Mouse (Mus musculus) left cerebral cortex, postnatal 14 days (tissue): Measurements from ENCODE around the gene Synj2. TPM values are rescaled to one million over a fixed set of nuclear protein-coding genes. Genes with fewer than 3 reads are reported as not detected.

Source experiments
- DNase-seq, 2 experiments: peaks; one replicate each; pipeline ENCODE4 v3.0.0; 2021 to 2022; ENCODE audit warnings: low spot score in 2 of 2, mixed read lengths in 1 of 2
- intact Hi-C: fragments of 180-260 bp; cut with DNase I; formaldehyde crosslinking; loops from one replicate; pipeline ENCODE4 v1.15.1; 2025
- total RNA-seq, 2 experiments: library from RNA; stranded (reverse); gene quantifications; 2 replicates each; pipeline ENCODE4 v1.2.3; 2021

Synj2 gene
- total RNA-seq, 2 experiments from 2014 or later: 60.1 to 64.4 TPM

DNA sequence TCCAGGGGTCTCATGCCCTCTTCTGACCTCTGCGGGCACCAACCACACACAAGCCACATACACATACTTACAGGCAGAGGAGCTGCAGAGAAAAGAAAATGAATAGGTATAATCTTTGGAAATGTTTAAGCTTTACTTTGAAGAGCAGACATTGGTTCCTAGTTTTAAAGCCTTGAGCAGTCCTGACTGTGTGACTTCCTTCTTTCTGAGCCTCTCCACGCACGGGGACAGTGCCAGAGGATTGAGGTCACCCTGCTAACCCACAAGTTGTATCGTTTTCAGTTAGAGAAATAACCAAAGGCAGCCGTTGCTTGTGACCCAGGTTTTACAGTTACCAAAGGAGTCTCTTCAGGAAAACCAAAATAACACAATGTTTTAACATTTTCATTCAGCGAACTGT is 12.0 kb upstream of the Synj2 start:
- no peak for DNase-seq
- intact Hi-C loops: no loop called here

DNA sequence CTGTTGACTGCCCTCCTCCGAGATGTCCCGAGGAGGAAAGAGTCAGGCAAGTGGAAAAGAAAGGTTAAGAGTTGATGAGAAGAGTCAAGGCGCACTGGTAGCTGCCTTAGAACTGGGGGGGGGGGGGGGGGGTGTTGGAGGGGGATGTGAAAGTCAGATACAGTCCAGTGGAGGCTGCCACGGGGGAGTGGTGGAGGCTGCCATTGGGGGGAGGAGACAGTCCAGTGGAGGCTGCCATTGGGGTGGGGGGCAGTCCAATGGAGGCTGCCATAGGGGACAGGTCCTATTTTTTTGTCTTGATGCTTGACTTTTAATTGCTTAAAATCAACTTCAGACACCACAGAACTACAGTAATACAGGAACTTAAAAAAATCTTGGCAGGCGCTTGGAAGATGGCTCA is 8.9 kb upstream of the Synj2 start:
- intact Hi-C loops: no loop called here
- no peak for DNase-seq

DNA sequence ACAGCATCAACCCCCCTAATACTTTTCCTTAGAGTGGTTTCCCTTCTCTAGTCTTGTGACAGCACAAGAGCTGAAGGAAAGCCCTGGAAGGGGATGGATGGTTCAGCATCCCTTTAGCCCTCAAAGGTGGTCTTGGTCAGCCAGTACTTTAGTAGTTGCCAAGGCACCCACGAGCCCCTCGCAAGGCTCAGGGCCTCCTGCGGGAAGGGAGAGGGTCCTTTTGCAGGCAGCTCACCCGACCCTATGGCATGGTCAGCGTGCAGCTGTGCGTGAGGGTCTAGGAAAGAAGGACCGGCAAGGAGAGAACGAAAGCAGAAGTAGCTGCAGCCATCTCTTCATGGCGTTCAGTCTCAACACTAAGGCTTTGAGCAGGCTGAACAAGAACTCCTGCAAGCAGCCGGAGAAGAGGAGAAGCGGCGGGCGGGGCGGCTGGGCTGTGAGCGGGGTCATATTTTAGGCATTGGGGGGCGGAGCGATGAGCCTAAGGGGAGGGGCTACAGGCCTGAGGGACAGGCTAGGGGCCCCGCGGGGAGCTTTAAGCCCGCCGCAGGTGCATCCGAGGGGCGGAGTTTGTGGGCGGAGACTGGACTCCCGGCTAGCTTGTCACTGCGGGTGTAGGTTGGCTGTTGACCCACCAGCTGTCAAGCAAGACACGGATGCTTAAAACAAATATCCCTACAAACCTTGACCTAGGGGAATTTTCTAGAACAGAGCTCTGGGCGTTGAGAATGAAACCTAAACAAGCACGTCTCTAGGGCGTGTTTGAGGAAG is 6.3 kb upstream of the Synj2 start:
- DNase-seq: peak in 1 of 2 experiments; percentile 46
- intact Hi-C loops: no loop called here

DNA sequence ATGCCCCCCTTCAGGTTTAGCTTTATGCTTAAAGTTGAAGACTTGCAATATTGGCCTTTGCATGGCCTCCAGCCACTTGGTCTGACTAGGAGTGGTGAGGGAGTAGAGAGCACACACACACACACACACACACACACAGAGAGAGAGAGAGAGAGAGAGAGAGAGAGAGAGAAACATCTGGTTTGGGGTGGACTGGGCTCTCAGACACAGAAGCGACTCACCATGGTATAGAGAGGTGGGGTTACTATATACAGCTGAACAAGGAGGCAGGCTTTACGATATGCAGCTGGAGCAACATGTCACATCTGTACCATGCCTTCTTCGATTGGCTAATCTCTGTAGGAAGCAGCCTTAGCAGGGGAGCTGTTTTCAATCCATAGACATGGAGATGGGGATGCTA is 5.4 kb upstream of the Synj2 start:
- intact Hi-C loops: no loop called here
- no peak for DNase-seq

DNA sequence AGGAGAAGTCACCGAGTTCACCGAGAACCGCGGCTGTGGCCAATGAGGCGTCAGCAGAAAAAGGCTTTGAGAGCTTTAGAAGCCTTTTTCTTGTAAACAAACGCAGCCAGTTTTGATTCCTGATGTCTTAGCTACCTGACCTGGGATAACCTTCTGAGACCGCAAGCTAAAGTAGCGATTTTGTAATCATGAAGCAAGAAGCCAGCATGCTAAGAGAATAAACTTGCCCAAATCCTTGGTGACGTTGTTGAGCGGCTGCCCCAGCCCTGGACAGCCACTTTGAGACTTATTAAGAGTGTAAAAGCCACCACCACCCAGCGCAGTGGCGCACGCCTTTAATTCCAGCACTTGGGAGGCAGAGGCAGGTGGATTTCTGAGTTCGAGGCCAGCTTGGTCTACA is 4.8 kb upstream of the Synj2 start:
- no peak for DNase-seq
- intact Hi-C loops: no loop called here

DNA sequence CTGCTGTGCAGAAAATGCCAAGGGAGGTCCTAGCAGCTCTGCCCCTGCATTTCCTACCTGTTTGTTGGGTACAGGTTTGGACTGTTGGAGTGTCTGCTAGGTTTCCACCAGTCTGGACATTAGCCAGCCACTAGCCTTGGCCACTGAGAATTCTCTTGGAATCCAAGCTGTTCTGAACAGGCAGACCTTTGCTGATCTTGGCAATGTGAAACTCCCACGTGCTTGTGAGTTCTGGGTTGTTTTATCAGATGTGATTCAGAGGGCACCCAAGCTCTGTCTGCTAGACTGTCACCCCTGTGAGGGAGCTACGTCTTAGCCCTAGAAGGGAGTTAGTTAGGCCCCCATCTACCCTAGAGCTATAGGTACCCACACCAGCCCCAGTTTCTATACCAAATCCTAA is 3.6 kb upstream of the Synj2 start:
- intact Hi-C loops: no loop called here
- no peak for DNase-seq

DNA sequence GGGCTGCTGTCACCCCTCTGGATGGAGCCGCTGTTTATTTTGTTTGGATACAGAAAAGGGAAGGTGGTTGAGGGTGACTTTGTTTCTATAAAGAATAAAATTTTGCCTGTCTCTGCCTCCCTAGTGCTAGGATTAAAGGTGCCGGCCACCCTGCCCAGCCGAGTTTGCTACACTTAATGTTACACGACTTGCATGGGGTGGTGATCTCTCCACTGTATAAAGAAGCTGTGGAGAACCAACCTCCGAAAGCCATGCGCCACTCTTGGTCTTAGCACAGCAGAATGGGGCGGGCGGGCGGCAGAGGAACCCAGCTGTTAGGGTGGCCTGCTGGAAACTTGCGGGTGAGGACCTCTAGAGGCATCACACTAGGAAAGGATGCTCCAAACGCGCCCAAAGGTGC is 1.2 kb upstream of the Synj2 start:
- no peak for DNase-seq
- intact Hi-C loops: loop anchor here (2.0 kb wide), 1 partner anchor 77 kb away; no protein-coding TSS in a partner anchor

DNA sequence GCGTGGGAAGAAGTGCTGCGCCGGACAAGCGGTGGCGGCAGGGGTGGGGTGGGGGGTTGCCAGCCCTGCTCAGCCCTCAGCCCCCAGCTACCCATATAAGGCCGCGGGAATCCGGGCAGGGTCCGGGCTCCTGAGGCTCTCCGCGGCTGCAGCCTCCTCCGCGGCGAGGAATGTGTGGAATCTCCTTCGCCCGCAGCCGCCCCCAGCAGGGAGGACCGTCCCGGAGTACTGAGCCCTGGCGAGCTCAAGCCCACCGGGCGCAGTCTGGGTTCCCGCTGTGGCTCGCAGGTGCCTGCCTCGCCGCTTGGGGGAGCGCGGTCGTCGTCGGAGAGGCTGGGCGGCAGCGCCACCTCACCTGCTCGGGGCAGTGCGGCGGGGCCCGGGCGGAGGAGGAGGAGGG is 288 bp upstream of the Synj2 start:
- intact Hi-C loops: loop anchor here (2.0 kb wide), 1 partner anchor 76 kb away; no protein-coding TSS in a partner anchor

DNA sequence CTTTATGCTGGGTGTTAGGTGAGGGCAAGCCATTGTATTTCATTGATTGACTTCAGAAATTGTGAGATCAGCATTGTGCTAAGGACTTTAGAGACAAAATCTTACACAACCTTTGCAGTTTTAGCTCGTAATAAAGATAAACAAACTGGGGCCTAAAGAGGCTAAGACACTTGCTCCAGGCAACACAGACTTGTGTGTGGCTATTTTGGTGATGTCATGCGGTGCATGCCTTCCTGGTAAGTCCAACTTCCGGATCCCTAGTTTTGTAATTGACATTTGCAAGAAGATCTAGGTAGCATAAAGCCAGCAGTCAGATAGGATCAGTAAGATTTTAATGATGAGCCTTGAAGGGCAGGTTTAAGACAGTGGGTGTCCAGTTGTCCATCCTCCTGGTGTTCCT is 1.1 kb downstream of the Synj2 start:
- DNase-seq: no peak
- intact Hi-C loops: no loop called here

More for the DNA sequence above, 288 bp upstream of the Synj2 start:
- DNase-seq: peak; percentile 53 to 71

DNA sequence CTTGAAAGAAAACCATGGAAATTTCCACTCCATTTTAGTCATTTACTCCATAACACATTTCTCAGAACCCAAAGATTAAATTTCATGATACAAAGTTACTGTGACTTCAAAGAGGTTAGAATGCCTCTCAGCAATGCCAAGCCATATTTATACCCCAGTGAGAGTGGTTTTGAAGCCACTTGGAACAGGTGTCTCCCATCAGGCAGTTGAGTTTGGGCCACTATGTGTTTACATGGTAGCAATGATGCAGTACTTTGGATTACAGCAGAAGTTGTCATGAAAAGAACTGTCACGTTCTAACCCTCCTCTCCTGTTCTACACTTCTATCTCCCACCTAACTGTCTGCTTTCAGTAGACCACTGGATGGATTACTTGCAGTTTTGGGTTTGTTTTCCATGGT is 2.0 kb downstream of the Synj2 start:
- DNase-seq: no peak
- intact Hi-C loops: no loop called here

DNA sequence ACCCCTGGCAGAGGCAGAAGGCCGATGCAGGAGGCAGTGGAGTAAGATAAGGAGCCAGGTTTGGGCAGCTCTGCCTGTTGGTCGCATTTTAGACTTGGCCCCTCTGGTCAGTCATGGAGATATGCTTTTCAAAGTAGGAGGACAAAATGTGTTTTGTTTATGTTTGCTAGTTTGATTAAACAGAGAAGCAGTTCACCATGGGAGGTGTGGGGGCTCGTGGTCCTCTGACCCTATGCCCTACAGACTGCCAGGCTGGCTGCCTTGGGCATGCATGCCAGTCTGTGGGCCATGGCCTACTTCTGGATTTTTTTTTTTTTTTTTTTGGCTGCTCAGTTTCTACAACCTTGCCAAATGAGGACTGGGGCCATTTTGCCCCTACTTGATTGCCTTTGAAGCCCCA is 6.0 kb downstream of the Synj2 start:
- intact Hi-C loops: no loop called here
- DNase-seq: no peak

DNA sequence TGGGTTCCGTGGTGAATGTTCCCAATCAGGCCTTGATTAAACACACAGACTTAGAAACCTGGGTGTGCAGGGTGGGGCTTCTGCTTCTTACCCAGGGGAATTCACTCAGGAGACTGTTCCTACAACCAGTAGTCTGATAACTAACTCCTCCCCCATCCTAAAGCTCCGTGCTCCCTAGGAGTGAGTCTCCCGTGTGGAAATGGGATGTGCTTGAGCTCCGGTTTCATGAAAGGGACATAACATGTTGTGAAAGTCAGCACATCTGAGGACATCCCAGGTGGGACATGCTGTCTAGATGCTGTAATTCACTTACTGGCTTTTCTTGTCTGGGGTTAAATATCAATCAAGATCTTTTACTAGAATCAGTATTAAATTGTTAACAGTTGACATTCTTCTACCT is 11.4 kb downstream of the Synj2 start:
- no peak for DNase-seq
- intact Hi-C loops: no loop called here

DNA sequence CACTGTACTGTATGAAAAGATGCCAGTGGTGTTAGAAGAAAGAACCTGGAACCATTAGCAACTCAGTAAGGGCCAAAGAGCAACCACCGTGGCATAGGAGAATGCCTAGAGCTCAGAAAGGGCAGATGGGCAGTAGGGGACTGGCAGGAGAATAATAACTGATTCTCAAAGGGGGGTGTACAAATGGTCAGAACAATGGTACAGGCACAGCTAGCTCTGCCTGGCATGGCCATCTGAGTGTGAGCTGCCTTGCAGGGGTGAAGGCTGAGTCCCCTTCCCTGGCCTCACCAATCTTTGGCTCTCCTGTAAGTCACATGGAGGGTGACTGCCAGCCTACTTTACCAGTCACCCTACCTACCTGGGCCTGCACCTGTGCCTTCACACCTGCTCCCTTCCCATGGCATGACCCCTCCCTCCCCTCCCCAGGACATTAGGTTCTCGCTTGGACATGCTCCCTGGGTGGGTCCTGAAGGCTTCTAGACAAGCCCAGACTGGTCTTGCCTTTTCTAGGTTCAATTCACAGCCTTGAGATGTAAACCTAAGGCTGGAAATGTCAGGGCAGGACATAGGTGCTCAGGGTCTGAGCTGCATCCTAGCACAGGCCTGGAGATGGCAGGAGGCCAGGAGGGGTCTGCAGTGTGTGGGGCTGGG is 15.4 kb downstream of the Synj2 start:
- no peak for DNase-seq
- intact Hi-C loops: no loop called here

DNA sequence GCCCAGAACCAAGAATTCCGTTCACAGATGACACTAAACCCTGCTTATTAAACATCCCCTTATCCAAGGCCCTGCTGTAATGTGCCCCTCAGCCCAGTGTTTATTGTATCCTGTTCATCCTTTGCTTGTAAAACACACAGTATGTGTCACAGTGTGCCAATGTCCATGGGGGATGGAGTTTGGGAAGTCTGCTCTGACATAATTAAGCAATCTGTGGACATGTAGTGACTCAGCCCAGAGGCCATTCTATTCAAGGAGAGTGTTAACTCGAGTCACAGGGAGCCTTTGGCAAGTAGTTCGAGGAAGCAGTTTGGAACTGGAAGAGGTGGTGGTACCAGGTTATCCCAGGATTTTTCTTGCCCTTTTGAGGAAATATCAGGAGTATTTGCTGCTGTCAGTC is 16.0 kb downstream of the Synj2 start:
- intact Hi-C loops: no loop called here
- DNase-seq: no peak

DNA sequence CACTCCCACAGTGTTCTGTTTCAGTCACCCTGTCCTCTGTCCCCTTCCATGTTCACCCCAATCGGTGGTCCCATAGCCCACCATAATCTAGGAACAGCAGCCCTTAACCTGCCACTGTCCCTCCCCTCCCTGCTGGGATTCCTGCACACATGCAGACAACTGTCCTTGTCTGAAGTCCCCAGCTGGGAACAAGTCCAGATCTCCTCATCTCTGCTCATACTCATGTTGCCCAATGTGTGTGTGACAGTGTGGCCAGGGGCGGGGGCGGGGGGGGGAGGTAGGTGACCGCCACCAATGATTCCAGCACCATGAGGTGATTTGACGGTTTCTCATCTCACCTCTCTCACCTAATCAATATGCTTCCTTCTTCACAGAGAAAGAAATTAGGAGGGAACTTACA is 17.1 kb downstream of the Synj2 start:
- intact Hi-C loops: no loop called here
- DNase-seq: no peak

DNA sequence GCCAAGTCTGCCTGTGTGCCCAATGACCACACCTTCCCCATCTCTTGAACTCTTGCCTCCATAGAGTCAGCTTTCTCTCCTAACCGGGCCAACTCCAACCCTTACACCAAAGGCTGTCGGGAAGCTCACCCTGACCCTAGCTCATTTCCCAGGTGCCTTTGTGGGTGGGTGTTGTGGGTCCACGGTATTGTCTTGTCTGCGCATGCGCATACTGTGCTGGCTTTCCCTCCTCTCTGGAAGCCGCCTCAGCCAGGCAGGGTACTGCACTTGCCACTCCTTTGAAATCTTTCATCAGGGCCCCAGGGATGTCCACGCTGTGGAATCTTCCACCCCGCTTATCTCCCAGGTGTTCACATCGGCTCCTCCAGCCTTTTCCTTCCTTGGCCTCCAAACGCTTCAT is 17.6 kb downstream of the Synj2 start:
- DNase-seq: no peak
- intact Hi-C loops: no loop called here

DNA sequence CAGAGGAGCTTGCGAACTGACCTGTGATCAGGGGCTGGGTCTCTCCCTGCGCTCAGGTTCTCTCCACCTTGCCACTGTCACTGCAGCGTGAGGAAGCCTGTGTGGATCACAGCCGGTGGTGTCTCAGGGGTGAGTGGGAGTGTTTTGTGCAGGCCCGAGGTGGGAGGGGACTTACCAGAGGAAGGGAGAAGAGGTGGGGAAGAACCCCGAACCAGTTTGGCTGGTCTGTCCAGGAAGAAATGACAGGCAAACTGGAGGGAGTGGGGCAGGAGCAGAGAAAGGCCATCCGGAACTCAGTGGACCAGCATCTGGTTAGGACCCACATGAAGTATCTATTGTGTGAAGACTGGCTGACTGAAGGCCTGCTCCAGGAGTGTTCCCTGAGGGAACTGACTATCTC is 18.0 kb downstream of the Synj2 start:
- DNase-seq: no peak
- intact Hi-C loops: no loop called here

DNA sequence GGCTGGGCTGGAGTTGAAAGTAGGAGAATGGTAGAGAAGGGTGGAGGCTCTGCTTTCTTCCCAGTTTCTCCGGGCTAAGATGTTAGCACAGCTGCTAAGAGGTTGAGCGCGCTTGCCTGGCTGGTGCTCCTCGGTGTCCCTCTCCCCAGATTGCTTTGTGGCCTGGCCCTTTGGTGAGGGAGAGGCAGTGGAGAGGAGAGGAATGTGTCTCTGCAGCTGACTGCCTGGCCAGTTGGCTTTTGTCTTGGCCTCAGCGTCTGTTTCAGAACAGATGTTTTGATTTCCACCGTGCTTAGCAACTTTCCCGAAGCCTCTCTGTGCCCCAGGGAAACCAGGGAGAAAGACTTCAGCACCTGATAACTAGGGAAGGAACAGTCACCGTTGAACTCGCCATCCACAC is 18.7 kb downstream of the Synj2 start:
- intact Hi-C loops: no loop called here
- no peak for DNase-seq

DNA sequence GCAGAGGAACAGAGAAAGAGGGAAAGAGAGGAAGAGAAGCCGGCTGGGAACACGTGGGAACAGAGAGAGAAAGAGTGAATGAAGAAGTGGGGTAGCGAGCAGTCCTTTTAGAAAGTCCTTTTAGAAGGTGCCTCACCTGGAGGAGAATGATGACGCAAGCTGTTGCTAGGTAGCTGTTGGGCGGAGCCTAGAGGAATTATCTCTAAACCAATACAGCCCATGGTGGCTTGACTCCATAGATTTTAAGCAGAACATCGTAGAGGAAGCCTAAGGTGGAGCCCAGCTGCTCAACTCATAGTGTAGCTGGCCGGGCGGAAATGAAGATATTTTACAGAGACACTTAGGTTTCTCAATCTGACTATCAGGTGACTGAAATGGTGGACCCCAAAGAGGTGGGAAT is 22.7 kb downstream of the Synj2 start:
- intact Hi-C loops: no loop called here
- DNase-seq: no peak

DNA sequence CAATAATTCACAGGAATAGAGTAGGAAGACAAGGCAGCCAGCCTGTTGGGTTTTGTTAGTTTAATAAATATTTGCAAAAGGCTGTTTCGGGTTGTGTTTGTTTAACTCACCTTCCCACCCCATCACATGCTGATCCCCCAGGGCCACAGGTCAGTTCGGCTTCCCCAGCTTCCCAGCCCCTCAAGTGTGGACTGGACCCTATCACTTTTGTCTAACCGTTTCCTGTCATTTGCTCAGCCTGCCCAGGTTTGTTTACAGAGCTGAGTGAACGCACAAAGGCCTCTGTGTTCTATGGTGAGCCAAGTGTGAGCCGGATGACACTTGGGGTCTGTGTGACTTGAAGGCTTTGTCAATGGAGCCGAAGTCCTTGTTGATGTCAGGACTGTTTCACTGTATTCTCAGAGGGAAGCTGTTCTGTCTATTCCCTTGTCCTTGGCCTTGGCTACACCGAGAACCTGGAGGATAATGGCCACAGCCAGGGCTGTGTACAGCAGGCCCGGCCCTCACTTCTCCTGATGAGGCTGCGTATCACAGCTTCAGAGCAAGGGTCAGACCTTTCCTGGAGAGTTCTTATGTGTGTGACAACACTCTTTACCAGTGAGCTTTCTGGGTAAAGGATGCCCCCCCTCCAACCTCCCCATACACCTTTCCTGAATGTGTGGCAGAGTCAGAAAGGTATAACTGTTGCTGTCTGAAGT is 24.2 kb downstream of the Synj2 start:
- DNase-seq: no peak
- intact Hi-C loops: no loop called here

DNA sequence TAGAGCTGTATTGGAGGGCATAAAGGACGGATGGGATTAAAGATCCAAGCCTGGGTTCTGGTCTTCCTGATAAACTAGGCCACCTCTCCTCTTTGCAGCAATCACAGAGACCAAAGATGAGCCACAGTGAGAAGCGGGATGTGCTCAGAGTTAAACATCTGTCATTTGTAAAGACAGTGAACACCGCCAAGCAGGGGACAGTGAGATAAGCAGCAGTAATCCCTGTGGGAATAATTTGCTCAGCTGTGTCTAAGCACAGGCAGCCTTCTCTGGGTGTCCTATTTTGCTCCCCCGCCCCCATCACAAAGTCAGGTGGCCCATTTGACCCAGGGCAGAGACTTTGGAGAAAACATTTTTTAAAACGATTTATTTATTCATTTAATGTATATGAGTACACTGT is 25.6 kb downstream of the Synj2 start:
- DNase-seq: no peak
- intact Hi-C loops: no loop called here
